Mouse (Mus musculus): ENCODE measurements around the gene Naa30. TPM values are rescaled to one million over a fixed set of nuclear protein-coding genes. Genes with fewer than 3 reads are reported as not detected.
"Not testable (repeated sequence)": the region's sequence is repeated elsewhere in the genome, so short reads cannot be mapped to it uniquely, and the experiment has no call there.

Gene Naa30
- total and polyA plus RNA-seq, 3 experiments: 15.9 to 32.6 (median 18.7) TPM

DNA sequence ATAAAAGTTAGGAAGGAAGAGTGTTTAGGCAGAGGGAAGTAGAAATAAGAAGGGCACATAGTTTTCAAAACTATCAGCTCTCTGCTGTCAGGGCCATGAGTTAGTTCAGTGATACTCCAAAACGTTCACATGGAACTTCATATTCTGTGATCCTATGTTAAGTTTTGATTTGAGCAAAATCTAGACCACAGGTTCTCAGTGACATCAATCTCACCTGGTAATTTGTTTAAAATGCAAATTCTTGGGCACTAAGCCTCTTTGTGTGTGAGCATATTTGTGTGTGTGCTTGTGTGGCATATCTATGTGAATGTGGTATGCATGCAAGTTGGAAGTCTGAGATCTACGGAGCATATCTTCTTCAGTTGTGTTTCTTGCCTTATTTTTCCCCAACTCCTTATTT is 14.2 kb downstream of the Naa30 start:
- Histone ChIP-seq H3K4me1 (ENCODE audit: control insufficient read depth in 1 of 2, insufficient read depth in 2 of 2, low read length in 2 of 2) (no peaks in the 10 kb centered on the region), H3K9me3 (replicated peaks; ENCODE audit: insufficient read depth, low read length) (no peaks in the 10 kb centered on the region), H3K79me2 (ENCODE audit: control insufficient read depth, insufficient read depth, low read length, poor library complexity) (no peaks in the 10 kb centered on the region), H3K36me3 (ENCODE audit: control insufficient read depth in 1 of 2, insufficient read depth in 2 of 2, low read length in 2 of 2) (peaks cover 0 to 28% of the 10 kb centered on the region in 2 experiments; a peak in 2 of 4 replicates), H3K4me3 (ENCODE audit: control insufficient read depth in 1 of 2, insufficient read depth in 1 of 2, low read depth in 2 of 2, low read length in 2 of 2) (no peak overlapping the region), H3K27me3 (ENCODE audit: control insufficient read depth in 1 of 2, insufficient read depth in 2 of 2, low read length in 2 of 2) (no peaks in the 10 kb centered on the region), H3K9ac (ENCODE audit: control insufficient read depth, low read depth, low read length, poor library complexity, severe bottlenecking) (no peak overlapping the region), H3K27ac (ENCODE audit: control insufficient read depth, low read depth, low read length) (no peak overlapping the region)
- no peak for TF ChIP-seq MAZ (IDR thresholded peaks at IDR 0.05; ENCODE audit: low read depth, low read length)
- DNase-seq (ENCODE audit: low read depth, low spot score): no peak

DNA sequence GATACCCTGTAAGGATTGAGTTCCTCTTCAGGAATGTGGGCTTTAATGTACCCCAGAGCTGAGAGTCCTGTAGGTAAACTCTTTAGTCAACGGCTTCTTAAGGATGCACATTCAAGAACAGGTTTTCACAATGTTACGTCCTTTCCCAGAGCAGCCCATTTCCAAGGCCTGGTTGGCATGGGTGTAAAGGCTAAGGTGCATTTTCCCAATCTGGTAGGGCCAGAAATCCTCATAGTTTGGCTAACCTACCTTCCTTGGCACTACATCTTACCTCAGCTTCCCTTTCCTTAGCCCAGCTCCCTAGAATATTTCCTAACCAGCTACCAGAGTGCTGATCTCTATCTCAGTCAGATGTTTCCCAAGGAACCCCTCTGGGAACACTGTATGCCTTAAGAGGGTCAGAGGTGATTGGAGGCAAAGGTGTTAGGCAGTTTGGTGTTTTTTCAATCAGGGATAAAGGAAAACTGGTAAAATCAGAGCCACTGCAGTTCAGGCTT is 25.1 kb downstream of the Naa30 start:
- peaks cover 0 to under 1% of the 10 kb centered on the region in 2 experiments; a peak in 1 of 4 replicates for H3K36me3 ChIP-seq (ENCODE audit: control insufficient read depth in 1 of 2, insufficient read depth in 2 of 2, low read length in 2 of 2)
- no peaks in the 10 kb centered on the region for H3K79me2 ChIP-seq (ENCODE audit: control insufficient read depth, insufficient read depth, low read length, poor library complexity)
- no peak overlapping the region for H3K27ac ChIP-seq (ENCODE audit: control insufficient read depth, low read depth, low read length)
- no peak for DNase-seq (ENCODE audit: low read depth, low spot score)
- H3K27me3 ChIP-seq (ENCODE audit: control insufficient read depth in 1 of 2, insufficient read depth in 2 of 2, low read length in 2 of 2): no peaks in the 10 kb centered on the region
- H3K9ac ChIP-seq (ENCODE audit: control insufficient read depth, low read depth, low read length, poor library complexity, severe bottlenecking): no peak overlapping the region
- H3K9me3 ChIP-seq (replicated peaks; ENCODE audit: insufficient read depth, low read length): no peaks in the 10 kb centered on the region
- 0 out of 2 replicates have a peak, but pooled peaks have one; percentile 38 for TF ChIP-seq POLR2AphosphoS2 (IDR thresholded peaks at IDR 0.05; ENCODE audit: low read length)
- TF ChIP-seq BHLHE40 (IDR thresholded peaks at IDR 0.05; ENCODE audit: borderline replicate concordance, low read depth, low read length): no peak
- no peak overlapping the region for H3K4me3 ChIP-seq (ENCODE audit: control insufficient read depth in 1 of 2, insufficient read depth in 1 of 2, low read depth in 2 of 2, low read length in 2 of 2)
- no peaks in the 10 kb centered on the region for H3K4me1 ChIP-seq (ENCODE audit: control insufficient read depth in 1 of 2, insufficient read depth in 2 of 2, low read length in 2 of 2)

DNA sequence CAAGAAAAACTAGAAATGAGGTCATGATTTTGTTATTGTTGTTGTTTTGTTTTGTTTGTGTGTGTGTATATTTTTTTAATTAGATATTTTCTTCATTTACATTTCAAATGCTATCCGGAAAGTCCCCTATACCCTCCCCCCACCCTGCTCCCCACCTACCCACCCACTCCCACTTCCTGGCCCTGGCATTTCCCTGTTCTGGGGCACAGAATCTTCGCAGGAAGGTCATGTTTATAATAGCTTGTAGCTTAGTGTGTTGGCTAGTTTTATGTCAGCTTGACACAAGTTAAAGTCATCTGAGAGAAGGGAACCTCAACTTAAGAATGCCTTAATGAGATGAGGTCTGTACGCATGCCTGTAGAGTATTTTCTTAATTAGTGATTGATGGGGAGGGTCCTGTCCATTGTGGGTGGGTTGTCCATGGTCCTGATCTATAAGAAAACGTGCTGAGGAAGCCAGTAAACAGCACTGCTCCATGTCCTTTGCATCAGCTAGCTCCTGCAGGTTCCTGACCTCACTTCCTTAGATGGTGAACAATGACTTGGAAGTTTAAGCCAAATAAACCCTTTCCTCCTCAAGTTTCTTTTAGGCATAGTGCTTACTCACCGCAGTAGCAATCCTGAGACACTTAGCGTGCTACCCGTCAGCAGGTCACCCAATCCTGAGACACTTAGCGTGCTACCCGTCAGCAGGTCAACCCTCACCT is 29.2 kb downstream of the Naa30 start:
- DNase-seq (ENCODE audit: low read depth, low spot score): no peak
- Histone ChIP-seq H3K79me2 (ENCODE audit: control insufficient read depth, insufficient read depth, low read length, poor library complexity) (no peaks in the 10 kb centered on the region), H3K36me3 (ENCODE audit: control insufficient read depth in 1 of 2, insufficient read depth in 2 of 2, low read length in 2 of 2) (no peaks in the 10 kb centered on the region), H3K27me3 (ENCODE audit: control insufficient read depth in 1 of 2, insufficient read depth in 2 of 2, low read length in 2 of 2) (no peaks in the 10 kb centered on the region), H3K9me3 (replicated peaks; ENCODE audit: insufficient read depth, low read length) (no peaks in the 10 kb centered on the region), H3K4me1 (ENCODE audit: control insufficient read depth in 1 of 2, insufficient read depth in 2 of 2, low read length in 2 of 2) (no peaks in the 10 kb centered on the region), H3K4me3 (ENCODE audit: control insufficient read depth in 1 of 2, insufficient read depth in 1 of 2, low read depth in 2 of 2, low read length in 2 of 2) (no peak overlapping the region), H3K27ac (ENCODE audit: control insufficient read depth, low read depth, low read length) (no peak overlapping the region), H3K9ac (ENCODE audit: control insufficient read depth, low read depth, low read length, poor library complexity, severe bottlenecking) (no peak overlapping the region)
- TF ChIP-seq CHD2 (IDR thresholded peaks at IDR 0.05; ENCODE audit: low read length) (no peak), ELF1 (IDR thresholded peaks at IDR 0.05; ENCODE audit: low read depth, low read length) (no peak), RCOR1 (IDR thresholded peaks at IDR 0.05; ENCODE audit: low read depth, low read length) (no peak), POLR2A (IDR thresholded peaks at IDR 0.05; ENCODE audit: control insufficient read depth in 1 of 2, insufficient read depth in 1 of 2, low read depth in 1 of 2, low read length in 2 of 2, poor library complexity in 1 of 2) (no peak), MXI1 (IDR thresholded peaks at IDR 0.05; ENCODE audit: low read depth, low read length) (no peak)

DNA sequence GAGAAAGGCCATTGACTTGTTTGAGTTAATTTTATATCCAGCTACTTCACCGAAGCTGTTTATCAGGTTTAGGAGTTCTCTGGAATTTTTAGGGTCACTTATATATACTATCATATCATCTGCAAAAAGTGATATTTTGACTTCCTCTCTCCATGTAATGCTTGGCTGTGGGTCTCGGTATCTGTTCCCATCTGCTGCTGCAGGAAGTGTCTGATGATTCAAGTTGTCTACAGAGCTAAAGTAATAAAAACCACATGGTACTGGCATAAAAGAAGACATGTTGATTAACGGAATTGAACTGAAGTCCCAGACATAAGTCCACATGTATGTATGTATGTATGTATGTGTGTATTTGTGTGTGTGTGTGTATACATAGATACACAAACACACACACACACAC is 38.2 kb downstream of the Naa30 start:
- peak; percentile 56 for DNase-seq (ENCODE audit: low read depth, low spot score)
- not testable (repeated sequence) for H3K9me3 ChIP-seq (replicated peaks; ENCODE audit: insufficient read depth, low read length); H3K79me2 ChIP-seq (ENCODE audit: control insufficient read depth, insufficient read depth, low read length, poor library complexity); H3K27me3 ChIP-seq (ENCODE audit: control insufficient read depth in 1 of 2, insufficient read depth in 2 of 2, low read length in 2 of 2); H3K36me3 ChIP-seq (ENCODE audit: control insufficient read depth in 1 of 2, insufficient read depth in 2 of 2, low read length in 2 of 2); H3K4me3 ChIP-seq (ENCODE audit: control insufficient read depth in 1 of 2, insufficient read depth in 1 of 2, low read depth in 2 of 2, low read length in 2 of 2); H3K9ac ChIP-seq (ENCODE audit: control insufficient read depth, low read depth, low read length, poor library complexity, severe bottlenecking); H3K27ac ChIP-seq (ENCODE audit: control insufficient read depth, low read depth, low read length); H3K4me1 ChIP-seq (ENCODE audit: control insufficient read depth in 1 of 2, insufficient read depth in 2 of 2, low read length in 2 of 2)
- TF ChIP-seq ETS1 (IDR thresholded peaks at IDR 0.05; ENCODE audit: low read depth, low read length): 0 out of 2 replicates have a peak, but pooled peaks have one; percentile 37
- TF ChIP-seq TCF12 (IDR thresholded peaks at IDR 0.05; ENCODE audit: low read depth, low read length): peak; percentile 48; the same call in 1 of the 2 replicates
- TF ChIP-seq GATA1 (IDR thresholded peaks at IDR 0.05; ENCODE audit: low read depth, low read length): peak; percentile 55
- TF ChIP-seq EP300 (IDR thresholded peaks at IDR 0.05; ENCODE audit: low read depth in 1 of 2, low read length in 2 of 2): peak in 1 of 2 experiments; percentile 34; a peak in 1 of 4 replicates
- TF ChIP-seq TAL1 (IDR thresholded peaks at IDR 0.05; ENCODE audit: low read length): 0 out of 2 replicates have a peak, but pooled peaks have one; percentile 17

Measured in MEL (cell line).